Mouse (Mus musculus): Measurements from ENCODE around the gene Adk. TPM values are rescaled to one million over a fixed set of nuclear protein-coding genes. Genes with fewer than 3 reads are reported as not detected.

Gene Adk
- total RNA-seq, 1 experiment: 164 TPM

- Histone ChIP-seq H3K4me3 (ENCODE audit: insufficient read depth in 1 of 2, low read depth in 1 of 2, low read length in 2 of 2, poor library complexity in 1 of 2, severe bottlenecking in 1 of 2) (no peak overlapping the region), H3K27ac (ENCODE audit: insufficient read depth, low read depth, low read length, poor library complexity, severe bottlenecking) (no peak overlapping the region), H3K9me3 (ENCODE audit: control insufficient read depth, insufficient read depth, low read depth, low read length) (no peaks in the 10 kb centered on the region), H3K4me1 (ENCODE audit: control insufficient read depth in 2 of 2, insufficient read depth in 2 of 2, low read length in 2 of 2, poor library complexity in 1 of 2) (peaks cover 0 to 3% of the 10 kb centered on the region in 2 experiments; a peak in 2 of 4 replicates), H3K36me3 (ENCODE audit: control insufficient read depth, insufficient read depth, low read length, poor library complexity, severe bottlenecking) (no peaks in the 10 kb centered on the region), H3K9ac (ENCODE audit: insufficient read depth, low read depth, low read length, poor library complexity, severe bottlenecking) (no peak overlapping the region)
- in situ Hi-C loops (cut with MboI; ENCODE audit: low sequenced_read_pairs in 2 of 2, unreplicated experiment in 2 of 2): no loop called here
- DNase-seq (ENCODE audit: low read depth, low spot score): no peak
- TF ChIP-seq ZC3H11A (IDR thresholded peaks at IDR 0.05; ENCODE audit: borderline replicate concordance, low read depth, low read length): no peak
- TF ChIP-seq HCFC1 (IDR thresholded peaks at IDR 0.05; ENCODE audit: borderline replicate concordance, insufficient read depth, low read length): no peak
- no peak for TF ChIP-seq MAFK (IDR thresholded peaks at IDR 0.05; ENCODE audit: insufficient read depth, low read depth, low read length)
- no peak for TF ChIP-seq CHD2 (IDR thresholded peaks at IDR 0.05; ENCODE audit: low read depth, low read length)
- no peak for TF ChIP-seq ZNF384 (IDR thresholded peaks at IDR 0.05; ENCODE audit: low read depth, low read length)
Observed at GRCm38 (mm10) chr14:21114339-21114738, 62.0 kb downstream of the Adk start.

- Histone ChIP-seq H3K9ac (ENCODE audit: insufficient read depth, low read depth, low read length, poor library complexity, severe bottlenecking) (no peak overlapping the region), H3K4me3 (ENCODE audit: insufficient read depth in 1 of 2, low read depth in 1 of 2, low read length in 2 of 2, poor library complexity in 1 of 2, severe bottlenecking in 1 of 2) (no peak overlapping the region), H3K36me3 (ENCODE audit: control insufficient read depth, insufficient read depth, low read length, poor library complexity, severe bottlenecking) (no peaks in the 10 kb centered on the region), H3K4me1 (ENCODE audit: control insufficient read depth in 2 of 2, insufficient read depth in 2 of 2, low read length in 2 of 2, poor library complexity in 1 of 2) (peaks cover 0 to 3% of the 10 kb centered on the region in 2 experiments; a peak in 2 of 4 replicates), H3K27ac (ENCODE audit: insufficient read depth, low read depth, low read length, poor library complexity, severe bottlenecking) (no peak overlapping the region), H3K9me3 (ENCODE audit: control insufficient read depth, insufficient read depth, low read depth, low read length) (no peaks in the 10 kb centered on the region)
- no peak for DNase-seq (ENCODE audit: low read depth, low spot score)
- TF ChIP-seq ZC3H11A (IDR thresholded peaks at IDR 0.05; ENCODE audit: borderline replicate concordance, low read depth, low read length) (no peak), CHD2 (IDR thresholded peaks at IDR 0.05; ENCODE audit: low read depth, low read length) (no peak), MAFK (IDR thresholded peaks at IDR 0.05; ENCODE audit: insufficient read depth, low read depth, low read length) (no peak), HCFC1 (IDR thresholded peaks at IDR 0.05; ENCODE audit: borderline replicate concordance, insufficient read depth, low read length) (no peak), ZNF384 (IDR thresholded peaks at IDR 0.05; ENCODE audit: low read depth, low read length) (no peak)
- in situ Hi-C loops (cut with MboI; ENCODE audit: low sequenced_read_pairs in 2 of 2, unreplicated experiment in 2 of 2): no loop called here
Observed at GRCm38 (mm10) chr14:21115318-21115717, 62.9 kb downstream of the Adk start.

- no peak for DNase-seq (ENCODE audit: low read depth, low spot score)
Observed at GRCm38 (mm10) chr14:21115888-21116460, 63.6 kb downstream of the Adk start.

GRCm38 (mm10) chr14:21118095-21118494 lies 65.7 kb downstream of the Adk start:
- Histone ChIP-seq H3K4me1 (ENCODE audit: control insufficient read depth in 2 of 2, insufficient read depth in 2 of 2, low read length in 2 of 2, poor library complexity in 1 of 2) (no peaks in the 10 kb centered on the region), H3K9ac (ENCODE audit: insufficient read depth, low read depth, low read length, poor library complexity, severe bottlenecking) (no peak overlapping the region), H3K27ac (ENCODE audit: insufficient read depth, low read depth, low read length, poor library complexity, severe bottlenecking) (no peak overlapping the region), H3K4me3 (ENCODE audit: insufficient read depth in 1 of 2, low read depth in 1 of 2, low read length in 2 of 2, poor library complexity in 1 of 2, severe bottlenecking in 1 of 2) (no peak overlapping the region), H3K9me3 (ENCODE audit: control insufficient read depth, insufficient read depth, low read depth, low read length) (no peaks in the 10 kb centered on the region), H3K36me3 (ENCODE audit: control insufficient read depth, insufficient read depth, low read length, poor library complexity, severe bottlenecking) (no peaks in the 10 kb centered on the region)
- DNase-seq (ENCODE audit: low read depth, low spot score): no peak
- in situ Hi-C loops (cut with MboI; ENCODE audit: low sequenced_read_pairs in 2 of 2, unreplicated experiment in 2 of 2): no loop called here
- TF ChIP-seq ZC3H11A (IDR thresholded peaks at IDR 0.05; ENCODE audit: borderline replicate concordance, low read depth, low read length) (no peak), MAFK (IDR thresholded peaks at IDR 0.05; ENCODE audit: insufficient read depth, low read depth, low read length) (no peak), HCFC1 (IDR thresholded peaks at IDR 0.05; ENCODE audit: borderline replicate concordance, insufficient read depth, low read length) (no peak), CHD2 (IDR thresholded peaks at IDR 0.05; ENCODE audit: low read depth, low read length) (no peak), ZNF384 (IDR thresholded peaks at IDR 0.05; ENCODE audit: low read depth, low read length) (no peak)

More at GRCm38 (mm10) chr14:21115888-21116460, 63.6 kb downstream of the Adk start:
- H3K9ac ChIP-seq (ENCODE audit: insufficient read depth, low read depth, low read length, poor library complexity, severe bottlenecking): no peak overlapping the region
- H3K36me3 ChIP-seq (ENCODE audit: control insufficient read depth, insufficient read depth, low read length, poor library complexity, severe bottlenecking): no peaks in the 10 kb centered on the region
- H3K27ac ChIP-seq (ENCODE audit: insufficient read depth, low read depth, low read length, poor library complexity, severe bottlenecking): no peak overlapping the region
- H3K4me1 ChIP-seq (ENCODE audit: control insufficient read depth in 2 of 2, insufficient read depth in 2 of 2, low read length in 2 of 2, poor library complexity in 1 of 2): peaks cover 0 to 3% of the 10 kb centered on the region in 2 experiments; a peak in 2 of 4 replicates
- in situ Hi-C loops (cut with MboI; ENCODE audit: low sequenced_read_pairs in 2 of 2, unreplicated experiment in 2 of 2): no loop called here
- TF ChIP-seq CHD2 (IDR thresholded peaks at IDR 0.05; ENCODE audit: low read depth, low read length) (no peak), ZNF384 (IDR thresholded peaks at IDR 0.05; ENCODE audit: low read depth, low read length) (no peak), ZC3H11A (IDR thresholded peaks at IDR 0.05; ENCODE audit: borderline replicate concordance, low read depth, low read length) (no peak), HCFC1 (IDR thresholded peaks at IDR 0.05; ENCODE audit: borderline replicate concordance, insufficient read depth, low read length) (no peak), MAFK (IDR thresholded peaks at IDR 0.05; ENCODE audit: insufficient read depth, low read depth, low read length) (no peak)
- H3K4me3 ChIP-seq (ENCODE audit: insufficient read depth in 1 of 2, low read depth in 1 of 2, low read length in 2 of 2, poor library complexity in 1 of 2, severe bottlenecking in 1 of 2): no peak overlapping the region
- H3K9me3 ChIP-seq (ENCODE audit: control insufficient read depth, insufficient read depth, low read depth, low read length): no peaks in the 10 kb centered on the region
